Mouse (Mus musculus): Measurements from ENCODE around the gene Nmur1.
A peak's percentile ranks its signal among the peaks of the same experiment; 100 is the strongest.

Gene Nmur1

DNA sequence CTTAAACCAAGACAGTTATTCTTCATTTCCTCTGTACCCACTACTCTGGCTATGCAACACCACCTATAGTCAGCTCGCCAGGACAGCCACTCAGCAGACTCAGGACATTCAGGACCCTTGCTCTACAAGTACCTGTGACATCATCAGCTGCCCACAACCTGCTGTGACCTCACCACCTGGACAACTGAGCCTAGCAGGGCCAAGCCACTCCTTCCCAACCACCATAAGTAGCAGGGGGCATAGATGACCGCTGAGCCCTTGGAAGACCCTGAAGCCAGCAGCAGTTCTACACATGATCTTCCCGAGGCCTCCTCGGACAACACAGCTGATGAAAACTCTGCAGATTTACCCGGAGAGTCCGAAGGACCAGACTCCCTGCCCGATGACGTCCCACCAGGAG, at the start of gene Nmur1, which contains the start of gene Tex44:
Gene Nmur1, minus strand, starts transcription at position 101 of the 400 bp plus-strand sequence.
Gene Tex44, plus strand, starts transcription at position 202 of the 400 bp plus-strand sequence.
- DNase-seq (ENCODE audit: low read depth), result no peak

DNA sequence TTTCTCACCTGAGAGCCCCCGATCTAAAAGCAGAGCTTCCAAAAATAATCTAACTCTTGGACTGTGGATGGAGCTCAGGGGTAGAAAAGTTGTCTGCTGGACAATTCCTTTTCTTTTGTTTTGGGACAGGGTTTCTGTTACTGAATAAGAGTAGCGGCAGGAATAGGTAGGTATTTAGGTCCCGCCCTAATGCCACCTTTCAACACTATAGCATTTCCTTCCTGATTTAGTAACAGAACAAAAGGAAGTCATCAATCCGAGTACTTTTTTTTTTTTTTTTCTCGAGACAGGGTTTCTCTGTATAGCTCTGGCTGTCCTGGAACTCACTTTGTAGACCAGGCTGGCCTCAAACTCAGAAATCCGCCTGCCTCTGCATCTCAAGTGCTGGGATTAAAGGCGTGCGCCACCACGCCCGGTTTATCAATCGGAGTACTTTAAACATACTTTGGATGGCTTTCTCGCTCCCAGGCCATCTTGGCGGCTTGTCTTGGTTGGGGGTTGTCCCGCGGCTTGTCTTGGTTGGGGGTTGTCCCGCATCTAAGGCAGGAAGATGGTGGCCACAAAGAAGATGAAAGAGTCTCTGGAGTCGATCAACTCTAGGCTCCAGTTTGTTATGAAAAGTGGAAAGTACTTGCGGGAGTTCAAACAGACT, 47.2 kb upstream of the Nmur1 start:
- DNase-seq (ENCODE audit: low read depth), result peak; percentile 54

- DNase-seq (ENCODE audit: low read depth), result peak; percentile 87
Observed at GRCm38 (mm10) chr1:86472197-86472952, 46.3 kb upstream of the Nmur1 start.

GRCm38 (mm10) chr1:86471504-86471961, 45.5 kb upstream of the Nmur1 start:
- peak; percentile 94 for DNase-seq (ENCODE audit: low read depth)

- DNase-seq (ENCODE audit: low read depth), result peak; percentile 95
Observed at GRCm38 (mm10) chr1:86470519-86471181, 44.6 kb upstream of the Nmur1 start.

DNA sequence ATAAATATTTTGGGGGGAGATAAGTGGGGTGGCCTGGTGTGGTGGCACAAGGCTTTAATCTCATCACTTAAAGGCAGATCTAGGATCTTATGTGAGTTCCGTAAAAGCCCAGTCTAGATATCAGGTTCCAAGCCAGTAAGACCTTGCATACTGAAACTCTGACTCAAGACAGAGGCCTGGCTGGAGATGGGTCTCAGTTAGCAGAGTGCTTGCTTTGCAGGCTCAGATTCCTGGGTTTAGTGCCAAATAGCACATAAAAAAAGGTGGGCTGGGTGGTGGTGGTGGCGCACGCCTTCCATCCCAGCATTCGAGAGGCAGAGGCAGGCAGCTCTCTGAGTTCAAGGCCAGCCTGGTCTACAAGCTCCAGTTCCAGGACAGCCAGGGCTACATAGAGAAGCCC, 43.8 kb upstream of the Nmur1 start:
- no peak for DNase-seq (ENCODE audit: low read depth)

DNA sequence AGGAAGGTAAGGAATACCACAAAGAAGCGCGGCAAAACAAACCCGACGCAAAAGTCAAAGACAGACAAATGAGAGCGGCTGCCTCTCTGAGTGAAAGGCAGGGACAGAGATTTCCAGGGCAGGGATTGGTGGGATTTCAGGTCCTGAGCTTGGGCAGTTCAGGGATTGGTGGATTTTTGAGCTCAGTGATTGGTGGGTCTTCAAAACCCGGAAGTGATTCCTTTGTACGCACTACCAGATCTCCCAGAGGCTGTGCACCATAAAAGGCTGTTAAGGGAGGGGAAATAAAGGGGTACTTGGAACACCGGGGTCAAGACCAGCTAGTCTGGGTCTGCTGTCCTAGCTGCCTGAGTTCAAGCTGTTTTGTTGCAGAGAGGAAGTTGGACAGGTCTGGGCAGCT, 41.4 kb upstream of the Nmur1 start:
- DNase-seq (ENCODE audit: low read depth), result peak; percentile 45

DNA sequence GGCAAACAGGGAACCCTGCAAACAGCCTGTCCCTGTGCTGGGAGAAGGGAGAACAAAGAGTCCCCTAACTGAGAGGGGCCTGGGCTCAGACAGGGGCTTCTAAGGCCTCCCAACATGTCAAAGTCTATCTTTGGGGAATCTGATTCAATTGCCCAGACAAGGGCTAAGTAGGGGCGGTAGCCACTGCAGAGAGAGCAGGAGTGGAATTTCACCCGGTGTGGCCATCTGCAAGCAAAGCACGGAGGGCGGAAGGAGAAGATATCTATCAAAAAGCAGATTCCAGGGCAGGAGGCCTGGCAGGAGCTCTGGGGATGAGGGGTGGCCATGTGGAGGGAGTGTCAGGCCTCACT, 38.8 kb upstream of the Nmur1 start:
- DNase-seq (ENCODE audit: low read depth), result no peak

- no peak for DNase-seq (ENCODE audit: low read depth)
Observed at GRCm38 (mm10) chr1:86464223-86464874, 38.3 kb upstream of the Nmur1 start.

GRCm38 (mm10) chr1:86459371-86459770, 33.3 kb upstream of the Nmur1 start:
- no peak for DNase-seq (ENCODE audit: low read depth)

DNA sequence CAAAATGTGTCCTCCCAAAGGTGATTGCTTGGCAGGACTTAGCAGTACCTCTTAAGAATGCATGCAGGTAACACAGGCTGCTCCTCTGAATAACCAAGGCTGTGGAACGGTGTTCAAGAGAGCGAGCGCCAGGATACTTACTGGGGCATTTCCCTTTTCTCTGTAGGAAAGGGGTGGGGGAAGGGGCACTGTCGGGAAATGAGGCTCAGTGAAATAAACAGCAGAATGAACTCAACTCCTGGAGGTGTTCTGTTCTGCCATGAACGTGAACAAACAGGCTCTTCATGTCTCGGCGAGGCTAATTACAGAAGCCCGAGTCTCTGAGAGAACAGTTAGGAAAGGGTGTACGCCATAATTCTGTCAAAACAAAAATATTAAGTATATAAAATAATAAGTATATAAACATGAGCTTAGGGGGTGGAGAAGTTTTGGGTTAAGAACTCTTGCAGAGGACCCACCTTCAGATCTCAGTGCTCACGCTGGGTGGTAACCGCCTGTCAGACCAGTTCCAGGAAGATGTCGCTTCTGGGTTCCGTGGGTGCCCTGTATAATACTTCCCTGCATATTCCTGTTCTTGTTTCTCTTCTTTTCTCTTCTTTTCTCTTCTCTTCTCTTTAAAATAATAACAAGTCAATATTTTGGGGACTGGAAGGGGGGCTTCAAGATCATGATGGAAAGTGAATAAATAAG, 31.0 kb upstream of the Nmur1 start:
- DNase-seq (ENCODE audit: low read depth), result no peak

DNA sequence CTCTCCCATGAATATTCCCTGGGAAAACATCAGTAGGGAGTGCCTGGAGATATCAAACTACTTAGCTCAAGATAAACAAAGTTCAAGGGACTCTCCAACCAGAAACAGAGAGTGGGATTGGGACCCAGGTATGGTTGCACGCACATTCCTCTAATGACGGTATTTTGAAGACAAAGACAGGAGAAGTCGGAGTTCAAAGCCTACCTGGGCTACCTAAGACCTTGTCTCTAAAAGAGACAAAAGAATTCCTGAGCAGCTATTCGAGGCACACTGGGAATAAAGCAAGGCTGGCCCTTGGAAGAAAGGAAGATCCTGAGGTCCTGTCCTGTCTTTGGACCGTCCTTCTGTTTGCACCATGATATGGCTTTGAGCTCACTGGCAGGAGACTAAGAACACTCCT, 26.7 kb upstream of the Nmur1 start:
- DNase-seq (ENCODE audit: low read depth), result no peak

DNA sequence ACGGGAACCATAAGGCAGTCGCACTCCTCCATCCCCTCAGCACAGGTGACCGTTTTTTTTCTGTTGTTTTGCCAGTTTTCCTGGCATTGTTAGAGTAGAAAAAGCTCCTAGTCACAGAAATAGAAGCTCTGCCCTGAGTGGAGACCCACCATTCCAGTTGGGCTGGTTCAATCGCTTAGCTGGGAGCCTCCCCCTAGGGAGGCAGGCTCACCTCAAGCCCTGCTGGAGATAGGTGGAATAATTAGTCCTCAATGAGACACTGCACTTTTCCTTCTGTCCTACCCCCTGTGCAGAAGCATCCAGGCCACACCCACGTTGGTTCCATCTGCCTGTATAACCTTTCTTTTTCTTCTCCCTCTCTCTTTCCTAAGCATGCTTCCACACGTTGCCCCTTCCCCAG, 23.9 kb upstream of the Nmur1 start:
- DNase-seq (ENCODE audit: low read depth), result no peak

DNA sequence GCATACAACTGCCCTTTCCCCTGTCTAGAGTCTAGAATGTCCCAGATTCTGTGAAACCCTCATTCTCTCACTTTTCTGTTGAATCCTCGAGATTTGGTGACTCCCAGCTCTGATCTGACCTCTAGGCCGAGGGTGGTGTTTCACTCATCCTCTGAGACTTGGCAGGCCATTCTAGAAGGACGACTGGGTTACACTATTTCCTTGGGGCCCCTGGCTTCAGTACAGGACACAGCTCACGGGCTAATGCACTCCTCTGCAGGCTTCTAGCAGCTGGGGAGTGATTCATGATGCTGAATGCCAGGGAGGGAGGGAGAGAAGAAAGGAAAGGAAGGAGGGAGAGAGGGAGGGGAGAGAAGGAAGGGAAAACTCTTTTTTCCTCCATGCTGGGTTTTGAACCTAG, 22.2 kb upstream of the Nmur1 start:
- no peak for DNase-seq (ENCODE audit: low read depth)

DNA sequence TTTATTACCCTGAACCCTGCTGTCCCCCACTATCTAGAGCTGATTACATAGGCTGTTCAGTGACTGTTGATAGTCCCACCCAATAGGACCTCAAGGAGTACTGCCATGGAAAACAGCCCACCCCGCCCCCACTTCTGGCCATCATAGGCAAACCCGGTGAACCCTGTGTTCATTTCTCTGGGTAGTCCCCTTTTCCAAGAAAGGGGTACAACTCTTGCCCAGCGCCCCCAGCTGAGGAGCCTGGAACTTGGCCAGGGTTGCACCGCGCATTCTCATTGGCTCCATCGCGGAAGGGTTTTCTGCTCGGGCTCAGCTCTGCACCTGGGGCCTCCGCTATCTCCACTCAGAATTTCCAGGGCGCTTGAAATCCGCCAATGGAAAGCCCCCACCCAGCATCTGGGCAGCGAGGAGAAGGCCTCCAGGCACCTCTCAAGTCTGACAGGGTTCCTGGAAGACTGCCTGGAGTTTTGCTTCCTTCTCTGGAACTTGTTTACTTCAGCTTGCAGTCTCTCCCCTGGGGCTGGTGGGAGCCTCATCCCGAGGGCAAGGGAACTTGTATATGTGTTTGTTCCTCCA, 21.7 kb upstream of the Nmur1 start:
- DNase-seq (ENCODE audit: low read depth), result no peak

- peak; percentile 66 for DNase-seq (ENCODE audit: low read depth)
Observed at GRCm38 (mm10) chr1:86443386-86444172, 17.6 kb upstream of the Nmur1 start.

DNA sequence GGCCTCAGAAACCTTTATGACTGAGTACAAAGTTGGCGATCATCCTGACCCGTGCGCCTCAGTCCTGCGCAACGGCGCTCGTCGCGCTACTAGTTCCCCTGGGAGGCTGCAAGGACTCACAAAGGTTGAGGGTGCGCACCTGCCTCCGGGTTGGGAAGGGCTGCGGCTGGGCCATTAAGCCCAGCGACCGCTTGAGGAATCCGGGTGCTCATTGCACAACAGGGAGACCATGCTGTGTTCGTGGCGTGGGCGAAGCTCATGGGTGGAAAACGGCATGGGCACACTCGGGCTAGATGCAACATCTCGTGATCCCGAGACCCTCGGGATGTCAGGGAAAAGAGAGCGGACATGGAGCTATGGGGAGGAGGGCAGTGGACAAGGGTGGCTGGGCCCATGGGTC, 16.8 kb upstream of the Nmur1 start:
- DNase-seq (ENCODE audit: low read depth), result no peak

DNA sequence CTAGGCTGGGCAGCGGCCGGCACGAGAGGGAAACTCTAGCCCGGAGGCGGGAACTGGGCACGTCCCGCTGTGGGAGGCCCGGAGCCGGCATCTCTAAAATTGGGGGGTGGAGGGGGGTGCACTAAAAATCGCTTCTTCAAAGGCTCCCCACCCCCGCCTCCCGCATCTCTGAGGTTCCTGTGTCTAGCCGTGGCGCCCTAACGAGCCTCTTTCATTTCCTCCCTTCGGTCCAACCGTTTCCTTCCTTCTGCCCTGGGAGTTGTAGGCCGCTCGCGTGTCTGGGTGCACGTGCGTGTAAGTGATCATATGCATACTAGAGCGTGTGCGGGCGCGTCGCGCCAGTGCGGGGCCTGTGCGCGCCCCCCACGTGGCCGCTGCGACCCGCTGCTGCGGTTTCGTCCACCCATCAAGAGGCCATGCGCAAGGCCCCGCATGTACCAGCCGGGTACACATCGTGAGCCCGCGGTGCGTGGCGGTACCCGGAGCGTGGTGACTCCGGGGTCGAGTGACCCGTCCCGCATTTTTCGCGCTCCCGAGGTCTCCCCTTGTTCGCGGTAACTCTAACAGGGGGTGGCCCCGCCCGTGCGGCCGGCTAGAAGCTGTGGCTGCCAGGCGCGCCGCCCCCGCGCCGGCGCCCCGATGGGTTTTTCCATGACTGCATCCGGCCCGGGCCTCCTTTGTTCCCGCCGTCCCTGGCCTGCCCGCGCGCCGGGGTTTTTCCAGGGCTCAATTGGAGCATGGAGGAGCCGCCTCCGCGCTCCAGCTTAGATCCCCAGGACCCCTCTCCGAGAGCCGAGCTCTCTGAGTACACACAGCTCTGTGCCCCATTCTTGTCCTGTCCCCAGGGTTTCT, 16.2 kb upstream of the Nmur1 start:
- DNase-seq (ENCODE audit: low read depth), result peak; percentile 94

DNA sequence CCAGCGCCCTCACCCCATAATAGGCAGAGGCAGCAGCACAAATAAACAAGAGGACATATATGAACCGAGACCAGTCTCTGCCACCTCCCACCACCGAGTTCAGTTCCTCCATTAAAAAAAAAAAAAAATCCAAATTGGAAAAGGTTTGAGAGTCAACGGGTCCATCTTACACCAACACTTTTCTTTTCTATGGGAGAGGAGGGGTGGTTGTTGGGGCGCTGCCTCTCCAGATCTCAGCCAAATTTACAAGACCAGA, 15.6 kb upstream of the Nmur1 start:
- DNase-seq (ENCODE audit: low read depth), result no peak

All from 416B (cell line).